Mouse (Mus musculus) small intestine, adult 2 months (tissue): Measurements from ENCODE around the gene Cyb5r1. TPM values are rescaled to one million over a fixed set of nuclear protein-coding genes. Genes with fewer than 3 reads are reported as not detected.

ENCODE experiments used
- H3K27ac ChIP-seq: fragments of 200-500 bp; 2 replicates; pipeline ENCODE4 v1.5.1; 2012; ENCODE audit warnings: low read depth, low read length, control low read depth, inconsistent platforms; ENCODE audit not compliant: insufficient read depth
- H3K27me3 ChIP-seq: fragments of 200-500 bp; 2 replicates; pipeline ENCODE4 v1.6.1; 2012; ENCODE audit warnings: mild to moderate bottlenecking, moderate library complexity, low read length, inconsistent platforms; ENCODE audit not compliant: control insufficient read depth, insufficient read depth
- H3K36me3 ChIP-seq: fragments of 200-500 bp; 2 replicates; pipeline ENCODE4 v1.6.1; 2012; ENCODE audit warnings: mild to moderate bottlenecking, low read length, control low read depth, inconsistent platforms; ENCODE audit not compliant: control insufficient read depth, insufficient read depth
- H3K4me1 ChIP-seq: fragments of 200-500 bp; 2 replicates; pipeline ENCODE4 v1.6.1; 2012; ENCODE audit warnings: low read length, inconsistent platforms, mixed read lengths; ENCODE audit not compliant: control insufficient read depth, insufficient read depth, insufficient read length
- H3K4me3 ChIP-seq: fragments of 200-500 bp; 2 replicates; pipeline ENCODE4 v1.5.1; 2012; ENCODE audit warnings: low read depth, mild to moderate bottlenecking, control low read depth, inconsistent platforms, low read length, moderate library complexity
- CTCF ChIP-seq: fragments of 200-500 bp; IDR thresholded peaks from 2 replicates; pipeline ENCODE4 v1.5.1; 2012; ENCODE audit warnings: low read depth, mild to moderate bottlenecking, control low read depth, inconsistent platforms, low read length, moderate library complexity, mixed read lengths; ENCODE audit not compliant: insufficient replicate concordance, insufficient read length; ENCODE audit errors: extremely low read depth
- POLR2A ChIP-seq: fragments of 200-500 bp; IDR thresholded peaks from 2 replicates; pipeline ENCODE4 v1.6.1; 2012; ENCODE audit warnings: low read depth, mild to moderate bottlenecking, control low read depth, inconsistent platforms, low read length, moderate library complexity
- WGBS: fragments of 180-500 bp; shearing (Covaris S2); methylation state at CpG from one replicate; pipeline ENCODE4 v1.1.7; 2018; 5-methylcytosine and 5-hydroxymethylcytosine counted together
- polyA plus RNA-seq: library from polyadenylated mRNA; depleted of rRNA; stranded (reverse); fragments of >200 nt; gene quantifications from 2 replicates; pipeline ENCODE4 v1.2.3, GENCODE M21; 2012

Cyb5r1 gene
- polyA plus RNA-seq, 1 experiment: 17.8 TPM

DNA sequence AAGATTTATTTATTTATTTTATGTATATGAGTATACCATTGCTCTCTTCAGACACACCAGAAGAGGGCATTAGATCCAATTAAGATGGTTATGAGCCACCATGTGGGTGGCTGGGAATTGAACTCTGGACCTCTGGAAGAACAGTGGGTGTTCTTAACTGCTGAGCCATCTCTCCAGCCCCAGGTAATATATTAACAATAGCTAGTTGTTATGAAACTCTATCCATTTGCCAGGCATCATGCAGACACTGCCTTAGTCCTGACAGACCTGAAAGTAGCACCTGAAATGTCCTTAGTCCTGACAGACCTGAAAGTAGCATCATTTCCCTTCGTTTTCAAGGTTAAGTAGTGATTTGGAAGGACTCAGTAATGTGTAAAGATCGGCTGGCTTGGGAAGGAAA, 8.7 kb downstream of the Cyb5r1 start:
- H3K36me3 ChIP-seq: no peaks in the 10 kb centered on the region
- H3K4me1 ChIP-seq: peaks cover 6% of the 10 kb centered on the region; the same call in 1 of the 2 replicates
- H3K27ac ChIP-seq: 0 out of 2 replicates have a peak overlapping the region, but pooled peaks have one; percentile 6
- H3K4me3 ChIP-seq: no peak overlapping the region
- WGBS: 28% methylated on average over 2 of the region's 2 CpGs
- TF ChIP-seq CTCF (no peak), POLR2A (no peak)
- no peaks in the 10 kb centered on the region for H3K27me3 ChIP-seq

DNA sequence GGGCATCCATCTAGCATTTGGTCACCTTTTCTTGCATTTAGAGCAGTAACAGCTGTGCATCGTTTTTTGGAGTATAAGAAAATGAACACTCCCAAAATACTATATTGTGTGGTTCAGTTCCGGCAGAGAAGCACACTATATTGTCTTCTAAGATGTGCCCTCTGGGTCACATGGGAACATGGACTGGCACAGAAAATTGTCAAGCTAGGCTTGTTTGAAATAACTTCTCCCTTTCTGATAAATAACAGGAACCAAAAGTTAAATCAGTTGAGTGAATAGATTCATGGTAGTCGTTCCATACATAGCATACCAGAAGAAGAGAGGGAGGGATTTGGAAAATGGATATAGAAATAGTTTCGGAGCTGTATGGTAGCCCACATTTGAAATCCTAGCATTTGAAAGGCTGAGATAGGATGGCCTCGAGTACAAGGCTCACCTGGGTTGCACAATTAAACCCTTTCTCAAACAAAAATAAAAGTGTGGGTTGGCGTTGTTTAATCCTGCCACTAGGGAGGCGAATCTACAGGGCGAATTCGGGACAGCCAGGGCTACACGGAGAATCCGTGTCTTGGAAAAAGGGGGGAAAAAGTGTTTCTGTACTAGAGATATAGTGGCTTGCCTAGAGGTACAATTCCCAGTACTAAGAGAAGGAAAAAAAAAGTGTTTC, 9.3 kb downstream of the Cyb5r1 start:
- WGBS: 6% methylated on average over 11 of the region's 11 CpGs
- Histone ChIP-seq H3K4me3 (peak overlapping the region; percentile 97), H3K27me3 (no peaks in the 10 kb centered on the region), H3K27ac (peak overlapping the region; percentile 71), H3K36me3 (no peaks in the 10 kb centered on the region), H3K4me1 (peaks cover 11% of the 10 kb centered on the region; the same call in 1 of the 2 replicates)
- TF ChIP-seq POLR2A (no peak), CTCF (peak; percentile 35; the same call in 1 of the 2 replicates)

DNA sequence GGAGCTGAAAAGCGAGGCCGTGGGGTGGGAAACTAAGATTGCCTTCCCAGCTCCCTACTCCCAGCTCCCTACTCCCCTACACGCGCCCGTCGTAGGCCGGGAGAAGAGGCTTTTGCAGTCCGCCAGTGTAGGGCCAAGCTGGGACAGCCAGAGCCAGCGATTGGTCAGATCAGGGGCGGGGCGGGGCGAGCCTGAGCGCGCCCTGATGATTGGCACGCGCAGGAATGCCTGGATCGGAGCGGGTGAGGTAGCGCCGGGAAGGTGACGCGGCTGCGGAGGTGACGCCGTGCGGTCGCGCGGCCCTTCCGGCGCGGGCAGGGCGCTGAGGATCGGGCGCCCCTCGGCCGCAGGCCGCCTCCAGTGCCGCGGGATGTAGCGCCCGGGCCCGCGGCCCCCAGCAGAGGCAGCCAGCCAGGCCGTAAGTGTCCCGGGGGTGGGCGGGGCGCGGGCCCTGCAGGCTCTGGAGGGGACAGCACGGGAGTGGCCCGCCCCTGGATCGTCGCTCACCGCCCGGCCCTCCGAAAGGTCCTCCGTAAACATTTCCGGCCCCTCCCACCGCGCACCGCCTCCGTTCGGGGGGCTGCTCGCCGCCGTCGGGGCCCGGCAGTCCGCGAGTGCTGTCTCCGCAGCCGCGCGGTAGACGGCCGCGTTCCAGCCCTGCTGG, 9.9 kb downstream of the Cyb5r1 start, which contains the start of gene Adipor1:
TSS of gene Adipor1 (plus strand) at position 211 of the 664 bp plus-strand sequence.
- Histone ChIP-seq H3K4me1 (peaks cover 18% of the 10 kb centered on the region; the same call in 1 of the 2 replicates), H3K27ac (peak within 1 kb of the TSS; percentile 71), H3K36me3 (no peaks in the 10 kb centered on the region), H3K27me3 (no peaks in the 10 kb centered on the region), H3K4me3 (peak within 1 kb of the TSS; percentile 97)
- WGBS: under 1% methylated on average over 70 of the region's 77 CpGs
- TF ChIP-seq CTCF (no peak), POLR2A (peak; percentile 76)

DNA sequence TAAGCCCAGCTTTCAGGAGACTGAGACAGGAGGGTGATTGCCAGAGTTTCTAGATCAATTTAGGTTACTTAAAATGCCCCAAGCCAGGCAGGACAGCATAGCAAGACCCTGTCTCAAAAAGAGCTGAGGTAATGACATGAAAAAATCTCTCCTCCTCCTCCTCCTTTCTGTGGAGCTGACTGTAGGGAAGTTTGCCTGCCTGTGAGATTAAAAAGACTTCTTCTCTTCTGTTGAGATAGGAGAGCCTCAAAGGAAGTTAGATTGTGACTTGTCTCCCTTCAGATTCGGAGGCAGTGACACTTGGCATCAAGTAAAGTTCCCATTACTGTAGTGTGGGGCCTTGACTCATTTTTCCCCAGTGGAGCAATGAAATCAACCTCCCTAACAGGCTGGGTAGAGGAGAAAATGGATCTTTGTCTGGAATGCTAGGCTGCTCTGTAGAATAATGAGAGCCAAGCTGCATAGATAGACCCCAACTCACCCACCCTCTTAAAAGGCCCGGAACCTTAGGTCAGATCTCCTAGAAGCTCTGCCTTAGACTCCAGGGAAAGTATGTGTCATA, 13.1 kb downstream of the Cyb5r1 start:
- no peaks in the 10 kb centered on the region for H3K27me3 ChIP-seq
- WGBS: 52% methylated on average over 2 of the region's 2 CpGs
- peaks cover 6% of the 10 kb centered on the region for H3K36me3 ChIP-seq
- peaks cover 32% of the 10 kb centered on the region for H3K4me1 ChIP-seq
- H3K4me3 ChIP-seq: no peak overlapping the region
- TF ChIP-seq CTCF: no peak
- TF ChIP-seq POLR2A: no peak
- peak overlapping the region; percentile 35; the same call in 1 of the 2 replicates for H3K27ac ChIP-seq

DNA sequence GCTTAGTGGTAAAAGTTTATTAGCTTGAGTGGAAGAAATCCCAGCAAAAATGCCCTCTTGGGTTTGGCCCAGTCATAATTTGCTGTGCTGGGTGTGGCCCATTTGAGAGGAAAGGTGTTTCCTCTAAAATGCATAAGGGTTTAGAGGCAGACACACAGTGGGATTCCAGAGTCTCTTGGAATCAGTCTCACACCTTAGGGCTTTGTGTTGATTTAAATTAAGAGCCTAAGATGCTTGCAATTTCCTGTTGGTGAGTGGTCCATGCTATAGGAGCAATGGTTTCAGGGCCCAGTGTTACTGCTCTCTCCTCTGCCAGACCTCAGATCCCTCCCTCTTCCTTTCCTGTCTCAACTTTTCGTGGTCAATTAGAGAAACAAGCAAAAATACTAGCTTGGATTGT, 13.8 kb downstream of the Cyb5r1 start:
- TF ChIP-seq POLR2A: no peak
- no peak for TF ChIP-seq CTCF
- H3K4me1 ChIP-seq: peaks cover 32% of the 10 kb centered on the region
- peaks cover 11% of the 10 kb centered on the region for H3K36me3 ChIP-seq
- H3K27ac ChIP-seq: peak overlapping the region; percentile 73
- 3% methylated on average over 1 of the region's 1 CpGs for WGBS
- H3K27me3 ChIP-seq: no peaks in the 10 kb centered on the region
- H3K4me3 ChIP-seq: no peak overlapping the region

DNA sequence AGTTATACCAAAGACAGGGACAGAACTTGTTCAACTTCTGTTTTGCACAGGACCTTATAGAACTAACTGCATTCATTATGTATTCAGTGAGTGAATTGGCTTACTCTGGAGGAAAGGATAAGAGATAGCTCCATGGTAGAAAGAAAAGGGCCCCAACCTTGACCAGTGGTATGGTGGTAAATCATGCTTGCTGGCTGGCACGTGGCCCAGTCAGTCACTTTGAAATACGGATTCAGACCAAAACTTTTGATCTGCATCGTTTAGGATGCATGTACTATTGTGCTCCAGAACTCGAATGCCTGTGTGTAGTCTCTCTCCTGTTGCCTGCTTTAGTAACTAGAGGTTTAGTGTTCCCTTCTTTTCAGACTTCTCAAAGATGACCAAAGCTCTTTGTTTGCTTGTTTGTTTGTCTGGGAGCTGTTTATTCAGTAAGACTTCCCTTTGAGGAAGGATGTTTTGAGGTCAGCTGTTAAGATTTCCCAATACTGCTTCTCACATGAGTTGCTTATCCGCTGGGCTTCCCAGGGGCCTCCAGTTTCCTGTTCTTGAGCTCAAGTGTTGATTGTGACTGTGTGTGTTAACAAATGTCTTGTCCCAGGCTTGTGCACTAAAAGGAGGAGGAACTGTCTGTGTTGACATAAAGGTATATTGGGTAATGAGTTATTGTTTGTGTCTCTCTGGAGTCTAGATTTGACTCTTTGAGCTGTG, 14.5 kb downstream of the Cyb5r1 start:
- TF ChIP-seq CTCF (no peak), POLR2A (no peak)
- Histone ChIP-seq H3K36me3 (peaks cover 18% of the 10 kb centered on the region), H3K4me3 (no peak overlapping the region), H3K27ac (peak overlapping the region; percentile 73), H3K27me3 (no peaks in the 10 kb centered on the region), H3K4me1 (peaks cover 32% of the 10 kb centered on the region)
- WGBS: 14% methylated on average over 5 of the region's 5 CpGs
